Comparison of ENCODE assay signal across 8 mouse cellular contexts in the genomic region with DNA sequence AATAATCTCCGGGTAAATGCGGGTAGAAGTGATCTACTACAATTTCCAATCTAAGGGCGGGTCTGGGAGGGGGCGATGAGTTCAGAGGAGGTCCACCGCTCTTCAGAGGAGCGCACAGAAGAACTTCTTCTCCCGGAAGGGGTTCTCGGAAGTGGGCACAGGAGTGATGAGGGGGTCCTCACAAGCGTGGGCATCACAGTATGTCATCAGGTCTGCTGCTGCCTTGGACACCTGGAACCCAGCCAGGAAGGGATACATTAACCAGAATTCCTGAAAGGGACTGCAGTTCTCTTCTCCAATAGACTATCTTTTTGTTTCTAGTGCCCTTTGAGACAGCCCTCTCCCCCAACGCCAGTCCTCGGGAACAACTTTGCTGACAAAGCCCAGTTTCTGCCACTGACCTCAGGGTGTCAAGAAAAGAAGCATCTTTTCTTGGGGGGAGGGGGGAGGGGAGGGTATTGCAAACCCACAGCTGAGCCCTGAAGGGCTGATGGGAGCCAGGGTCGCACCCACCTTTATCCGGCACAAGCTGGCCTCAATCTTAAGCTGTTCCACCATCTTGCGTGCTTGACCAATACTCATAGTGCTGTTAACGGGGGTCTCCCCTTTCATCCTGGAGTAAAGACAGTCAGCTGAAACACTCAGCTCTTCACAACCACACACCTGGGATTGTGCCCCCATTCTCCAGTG. TPM values are rescaled to one million over a fixed set of nuclear protein-coding genes. Genes with fewer than 3 reads are reported as not detected.
DNase-seq lines count a peak whose midpoint lies in the region; ATAC-seq and TF ChIP-seq lines count a peak whose summit lies in the region.

No protein-coding gene starts in this region.

- no peaks in the 10 kb centered on the region for H3K27me3 ChIP-seq in ES-Bruce4 (ENCODE audit: control insufficient read depth, insufficient read depth, low read length, poor library complexity, severe bottlenecking)
- no peaks in the 10 kb centered on the region for H3K27me3 ChIP-seq in hindbrain, postnatal 0 days (ENCODE audit: insufficient read depth, low read length)
- H3K27me3 ChIP-seq in neural tube, embryonic 12.5 days (replicated peaks) = no peaks in the 10 kb centered on the region

- H3K9me3 ChIP-seq in ES-Bruce4 (replicated peaks; ENCODE audit: control insufficient read depth, insufficient read depth, low read length, poor library complexity, severe bottlenecking) = no peaks in the 10 kb centered on the region
- no peaks in the 10 kb centered on the region for H3K9me3 ChIP-seq in hindbrain, postnatal 0 days (ENCODE audit: low read length)
- H3K9me3 ChIP-seq in neural tube, embryonic 12.5 days = no peaks in the 10 kb centered on the region

- H3K36me3 ChIP-seq in ES-Bruce4 (ENCODE audit: control insufficient read depth, insufficient read depth, low read length, poor library complexity, severe bottlenecking) = peaks cover 20% of the 10 kb centered on the region
- H3K36me3 ChIP-seq in hindbrain, postnatal 0 days (ENCODE audit: insufficient read depth, low read length) = peaks cover 14% of the 10 kb centered on the region; the same call in 1 of the 2 replicates
- peaks cover 32% of the 10 kb centered on the region for H3K36me3 ChIP-seq in neural tube, embryonic 12.5 days

- ATAC-seq in hindbrain, postnatal 0 days = no peak
- ATAC-seq in neural tube, embryonic 12.5 days (ENCODE audit: low FRiP score, low read depth) = peak; percentile 38

- intact Hi-C loops in gastrocnemius, postnatal 36 days (cut with DNase I) = no loop called here

- peak overlapping the region; percentile 96 for H3K27ac ChIP-seq in ES-Bruce4 (ENCODE audit: insufficient read depth, low read length)
- peak overlapping the region; percentile 52; the same call in 1 of the 2 replicates for H3K27ac ChIP-seq in embryonic fibroblast, embryonic 13.5 days (ENCODE audit: insufficient read depth, low read length)
- H3K27ac ChIP-seq in hindbrain, postnatal 0 days = peak overlapping the region; percentile 97
- peak overlapping the region; percentile 91 for H3K27ac ChIP-seq in neural tube, embryonic 12.5 days

- no peak for TF ChIP-seq EP300 in ES-Bruce4 (IDR thresholded peaks at IDR 0.05; ENCODE audit: insufficient read depth, low read depth, low read length)

- H3K4me1 ChIP-seq in ES-Bruce4 (ENCODE audit: control insufficient read depth, insufficient read depth, low read length) = no peaks in the 10 kb centered on the region
- H3K4me1 ChIP-seq in embryonic fibroblast, embryonic 13.5 days (ENCODE audit: control insufficient read depth, insufficient read depth, low read length) = no peaks in the 10 kb centered on the region
- H3K4me1 ChIP-seq in hindbrain, postnatal 0 days (ENCODE audit: insufficient read depth, low read length) = peaks cover 8% of the 10 kb centered on the region
- peaks cover 32% of the 10 kb centered on the region for H3K4me1 ChIP-seq in neural tube, embryonic 12.5 days

- DNase-seq in gastrocnemius, postnatal 10 days = peak; percentile 39
- DNase-seq in gastrocnemius, postnatal 36 days = no peak
- DNase-seq in hindbrain, postnatal 0 days (ENCODE audit: low spot score) = peak; percentile 67
- DNase-seq in liver = peak; percentile 17
- no peak for DNase-seq in T-cell, adult 2 months (ENCODE audit: low spot score)

- TF ChIP-seq CTCF in ES-Bruce4 (IDR thresholded peaks at IDR 0.05; ENCODE audit: low read depth, low read length) = no peak
- TF ChIP-seq CTCF in embryonic fibroblast, embryonic 13.5 days (IDR thresholded peaks at IDR 0.05; ENCODE audit: borderline replicate concordance, insufficient read depth, low read length) = no peak
- TF ChIP-seq CTCF in hindbrain, postnatal 0 days (IDR thresholded peaks at IDR 0.05; ENCODE audit: low read depth) = no peak

- 9% methylated on average over 15 of the region's 15 CpGs for WGBS in hindbrain, postnatal 0 days
- WGBS in neural tube, embryonic 12.5 days = 23% methylated on average over 15 of the region's 15 CpGs

- peak overlapping the region; percentile 86 for H3K9ac ChIP-seq in ES-Bruce4 (ENCODE audit: low read depth, poor library complexity, severe bottlenecking)
- H3K9ac ChIP-seq in hindbrain, postnatal 0 days (replicated peaks; ENCODE audit: low read length) = peak overlapping the region; percentile 73
- H3K9ac ChIP-seq in neural tube, embryonic 12.5 days = peak overlapping the region; percentile 71

- no peak for TF ChIP-seq POLR2A in ES-Bruce4 (IDR thresholded peaks at IDR 0.05; ENCODE audit: insufficient read depth, low read length)
- TF ChIP-seq POLR2A in embryonic fibroblast, embryonic 13.5 days (IDR thresholded peaks at IDR 0.05; ENCODE audit: low read depth, low read length) = no peak

- H3K4me3 ChIP-seq in ES-Bruce4 (ENCODE audit: low read depth, low read length) = peak overlapping the region; percentile 82
- peak overlapping the region; percentile 30; the same call in 1 of the 2 replicates for H3K4me3 ChIP-seq in embryonic fibroblast, embryonic 13.5 days (ENCODE audit: insufficient read depth, low read length)
- H3K4me3 ChIP-seq in hindbrain, postnatal 0 days (ENCODE audit: low read length) = peak overlapping the region; percentile 51
- peak overlapping the region; percentile 52 for H3K4me3 ChIP-seq in neural tube, embryonic 12.5 days

- peak overlapping the region; percentile 91 for H3K4me2 ChIP-seq in hindbrain, postnatal 0 days (ENCODE audit: low read depth, low read length)
- peak overlapping the region; percentile 75 for H3K4me2 ChIP-seq in neural tube, embryonic 12.5 days (replicated peaks)

RNA-seq across cellular contexts. Expression of a gene that starts 0.8 kb away (rescaled TPM):
- total RNA-seq in gastrocnemius, postnatal 10 days (2021) = under 1 TPM; 0.66 to 0.77 TPM
- total RNA-seq in gastrocnemius, postnatal 36 days (2021) = not detected
- polyA plus RNA-seq in ES-Bruce4 (2011; ENCODE audit: insufficient read depth, insufficient read length, low read depth, missing spikeins) = 28.3 and 29.7 TPM in 2 replicates
- polyA plus RNA-seq in embryonic fibroblast, embryonic 13.5 days (2011; ENCODE audit: insufficient read length, low read depth, missing spikeins) = not detected in 2 replicates
- 93.2 and 99.7 TPM in 2 replicates for total RNA-seq in hindbrain, postnatal 0 days (2014; rRNA removed)
- polyA plus RNA-seq in hindbrain, postnatal 0 days (2015; fragmentation: Nextera tagmentation; extraction: Ambion mirVana) = 591 and 626 TPM in 2 replicates
- polyA plus RNA-seq in neural tube, embryonic 12.5 days (2016; fragmentation: Nextera tagmentation; extraction: Ambion mirVana) = 203 and 211 TPM in 2 replicates

RNA-seq across cellular contexts. Expression of a gene that starts 0.9 kb away (rescaled TPM):
- 10 to 100 TPM; 16.8 to 19.5 TPM for total RNA-seq in gastrocnemius, postnatal 10 days (2021)
- 10 to 100 TPM; 15.9 to 17.8 TPM for total RNA-seq in gastrocnemius, postnatal 36 days (2021)
- polyA plus RNA-seq in ES-Bruce4 (2011; ENCODE audit: insufficient read depth, insufficient read length, low read depth, missing spikeins) = 32.3 and 36.2 TPM in 2 replicates
- polyA plus RNA-seq in embryonic fibroblast, embryonic 13.5 days (2011; ENCODE audit: insufficient read length, low read depth, missing spikeins) = 41.2 and 50.0 TPM in 2 replicates
- 132 and 146 TPM in 2 replicates for total RNA-seq in hindbrain, postnatal 0 days (2014; rRNA removed)
- polyA plus RNA-seq in hindbrain, postnatal 0 days (2015; fragmentation: Nextera tagmentation; extraction: Ambion mirVana) = 104 and 107 TPM in 2 replicates
- polyA plus RNA-seq in neural tube, embryonic 12.5 days (2016; fragmentation: Nextera tagmentation; extraction: Ambion mirVana) = 66.1 and 68.5 TPM in 2 replicates

RNA-seq across cellular contexts. Expression of a gene that starts 8.6 kb away (rescaled TPM):
- not detected for total RNA-seq in gastrocnemius, postnatal 10 days (2021)
- total RNA-seq in gastrocnemius, postnatal 36 days (2021) = 1 to 10 TPM in 1 of 2 experiments, not detected in 1; 1.4 TPM
- 74.8 and 87.2 TPM in 2 replicates for polyA plus RNA-seq in ES-Bruce4 (2011; ENCODE audit: insufficient read depth, insufficient read length, low read depth, missing spikeins)
- 43.8 and 73.0 TPM in 2 replicates for polyA plus RNA-seq in embryonic fibroblast, embryonic 13.5 days (2011; ENCODE audit: insufficient read length, low read depth, missing spikeins)
- total RNA-seq in hindbrain, postnatal 0 days (2014; rRNA removed) = not detected in 2 replicates
- polyA plus RNA-seq in hindbrain, postnatal 0 days (2015; fragmentation: Nextera tagmentation; extraction: Ambion mirVana) = not detected in 2 replicates
- 0.45 TPM in 1 of 2 replicates, not detected in the other for polyA plus RNA-seq in neural tube, embryonic 12.5 days (2016; fragmentation: Nextera tagmentation; extraction: Ambion mirVana)

RNA-seq across cellular contexts. Expression of a gene that starts 12.4 kb away (rescaled TPM):
- 10 to 100 TPM; 11.5 to 14.0 TPM for total RNA-seq in gastrocnemius, postnatal 10 days (2021)
- total RNA-seq in gastrocnemius, postnatal 36 days (2021) = 1 to 10 TPM; 5.8 to 8.8 TPM
- polyA plus RNA-seq in ES-Bruce4 (2011; ENCODE audit: insufficient read depth, insufficient read length, low read depth, missing spikeins) = 1.3 and 2.1 TPM in 2 replicates
- polyA plus RNA-seq in embryonic fibroblast, embryonic 13.5 days (2011; ENCODE audit: insufficient read length, low read depth, missing spikeins) = 5.9 and 9.0 TPM in 2 replicates
- total RNA-seq in hindbrain, postnatal 0 days (2014; rRNA removed) = 1.6 TPM in 2 replicates
- polyA plus RNA-seq in hindbrain, postnatal 0 days (2015; fragmentation: Nextera tagmentation; extraction: Ambion mirVana) = 1.5 and 1.8 TPM in 2 replicates
- polyA plus RNA-seq in neural tube, embryonic 12.5 days (2016; fragmentation: Nextera tagmentation; extraction: Ambion mirVana) = 0.47 and 0.56 TPM in 2 replicates

RNA-seq across cellular contexts. Expression of a gene that starts 18.4 kb away (rescaled TPM):
- total RNA-seq in gastrocnemius, postnatal 10 days (2021) = 10 to 100 TPM; 42.2 to 47.8 TPM
- total RNA-seq in gastrocnemius, postnatal 36 days (2021) = 10 to 100 TPM; 31.0 to 36.6 TPM
- 105 and 108 TPM in 2 replicates for polyA plus RNA-seq in ES-Bruce4 (2011; ENCODE audit: insufficient read depth, insufficient read length, low read depth, missing spikeins)
- 78.5 and 98.7 TPM in 2 replicates for polyA plus RNA-seq in embryonic fibroblast, embryonic 13.5 days (2011; ENCODE audit: insufficient read length, low read depth, missing spikeins)
- 19.7 and 20.1 TPM in 2 replicates for total RNA-seq in hindbrain, postnatal 0 days (2014; rRNA removed)
- polyA plus RNA-seq in hindbrain, postnatal 0 days (2015; fragmentation: Nextera tagmentation; extraction: Ambion mirVana) = 5.6 TPM in 2 replicates
- polyA plus RNA-seq in neural tube, embryonic 12.5 days (2016; fragmentation: Nextera tagmentation; extraction: Ambion mirVana) = 5.7 and 7.5 TPM in 2 replicates

Comparison
In these comparisons a context has a peak if more than half of its experiments do, and no peak if none do; other contexts are left out.
1. DNase-seq: peak in gastrocnemius, postnatal 10 days (single experiment), hindbrain, postnatal 0 days (single experiment) and liver (single experiment); none in gastrocnemius, postnatal 36 days (0 of 2) and T-cell, adult 2 months (single experiment).
2. H3K4me3 ChIP-seq: peak in every context shown above with its lines; median percentile 82 in ES-Bruce4; 52 in neural tube, embryonic 12.5 days; 51 in hindbrain, postnatal 0 days; 30 in embryonic fibroblast, embryonic 13.5 days.
3. RNA of a gene that starts 0.8 kb away (polyA plus RNA-seq): 591 to 626 TPM in hindbrain, postnatal 0 days, 203 to 211 TPM in neural tube, embryonic 12.5 days and 28.3 to 29.7 TPM in ES-Bruce4; not detected in embryonic fibroblast, embryonic 13.5 days; every median in the first group is over 10 times any median in the second.
4. RNA of a gene that starts 8.6 kb away (polyA plus RNA-seq): 74.8 to 87.2 TPM in ES-Bruce4 and 43.8 to 73.0 TPM in embryonic fibroblast, embryonic 13.5 days; 0.45 TPM in neural tube, embryonic 12.5 days and not detected in hindbrain, postnatal 0 days; every median in the first group is over 10 times any median in the second.
5. Peak in every context shown above with its lines, with median percentiles within 50 percentile points of each other: H3K27ac ChIP-seq and H3K9ac ChIP-seq.